ENCODE assay signal across 18 mouse cellular contexts in genomic region chr5:66351064-66351463, GRCm38 (mm10).
DNase-seq lines count a peak whose midpoint lies in the region; ATAC-seq and TF ChIP-seq lines count a peak whose summit lies in the region.
"Had no signal": no experiment of that assay in that cellular context is flagged by ENCODE, and none has a peak within 500 bp of the region (broad histone marks: within the 10 kb centered on the region; RNA-seq: fewer than 3 reads in every experiment).

No protein-coding gene starts in this region.

- no peak overlapping the region for H3K9ac ChIP-seq in kidney, postnatal 0 days (ENCODE audit: low read depth, low read length)
- no peak overlapping the region for H3K9ac ChIP-seq in kidney, embryonic 14.5 days (ENCODE audit: low read depth, low read length)
- H3K9ac ChIP-seq in limb, embryonic 13.5 days = no peak overlapping the region
- no peak overlapping the region for H3K9ac ChIP-seq in liver, postnatal 0 days (replicated peaks)
- H3K9ac ChIP-seq: hindbrain, embryonic 13.5 days; intestine, embryonic 15.5 days; neural tube, embryonic 12.5 days; stomach, embryonic 15.5 days had no signal

- no peak overlapping the region for H3K27ac ChIP-seq in kidney, postnatal 0 days
- H3K27ac ChIP-seq in kidney, embryonic 14.5 days (ENCODE audit: low read depth, low read length) = no peak overlapping the region
- no peak overlapping the region; the same call in 1 of the 2 replicates for H3K27ac ChIP-seq in limb, embryonic 13.5 days
- no peak overlapping the region for H3K27ac ChIP-seq in liver, postnatal 0 days (ENCODE audit: low read depth)
- H3K27ac ChIP-seq: hindbrain, embryonic 13.5 days; intestine, embryonic 15.5 days; layer of hippocampus, adult 2 months; left cerebral cortex, adult 2 months; neural tube, embryonic 12.5 days; stomach, embryonic 15.5 days had no signal

- 34% methylated on average over 12 of the region's 12 CpGs for WGBS in kidney, postnatal 0 days
- WGBS in kidney, embryonic 14.5 days = 35% methylated on average over 12 of the region's 12 CpGs
- 31% methylated on average over 12 of the region's 12 CpGs for WGBS in limb, embryonic 13.5 days
- 76% methylated on average over 12 of the region's 12 CpGs for WGBS in liver, postnatal 0 days (ENCODE audit: insufficient replicate concordance)

- intact Hi-C loops in heart, postnatal 25 days (cut with DNase I) = no loop called here

- no peak for TF ChIP-seq EP300 in liver, postnatal 0 days (IDR thresholded peaks at IDR 0.05; ENCODE audit: low read depth)

- no peaks in the 10 kb centered on the region for H3K27me3 ChIP-seq in kidney, postnatal 0 days (ENCODE audit: insufficient read depth, low read length)
- no peaks in the 10 kb centered on the region for H3K27me3 ChIP-seq in kidney, embryonic 14.5 days (ENCODE audit: control insufficient read depth, insufficient read depth, low read length)
- H3K27me3 ChIP-seq in limb, embryonic 13.5 days = no peaks in the 10 kb centered on the region
- no peaks in the 10 kb centered on the region for H3K27me3 ChIP-seq in liver, postnatal 0 days (ENCODE audit: insufficient read depth, low read length)
- H3K27me3 ChIP-seq: hindbrain, embryonic 13.5 days; intestine, embryonic 15.5 days; neural tube, embryonic 12.5 days; stomach, embryonic 15.5 days had no signal

- no peaks in the 10 kb centered on the region; the same call in 1 of the 2 replicates for H3K36me3 ChIP-seq in kidney, postnatal 0 days (ENCODE audit: insufficient read depth, low read length)
- H3K36me3 ChIP-seq in kidney, embryonic 14.5 days (ENCODE audit: control insufficient read depth, insufficient read depth, low read length) = no peaks in the 10 kb centered on the region
- H3K36me3 ChIP-seq in limb, embryonic 13.5 days = peaks cover 17% of the 10 kb centered on the region
- H3K36me3 ChIP-seq in liver, postnatal 0 days (replicated peaks; ENCODE audit: insufficient read depth, low read length) = 0 out of 2 replicates have a peak, but pooled peaks cover 2% of the 10 kb centered on the region
- H3K36me3 ChIP-seq: intestine, embryonic 15.5 days; neural tube, embryonic 12.5 days; stomach, embryonic 15.5 days had no signal

- H3K9me3 ChIP-seq in kidney, postnatal 0 days (replicated peaks; ENCODE audit: low read length) = no peaks in the 10 kb centered on the region
- H3K9me3 ChIP-seq in kidney, embryonic 14.5 days (ENCODE audit: control insufficient read depth, low read length) = no peaks in the 10 kb centered on the region
- H3K9me3 ChIP-seq in limb, embryonic 13.5 days = peaks cover 6% of the 10 kb centered on the region; the same call in 1 of the 2 replicates
- no peaks in the 10 kb centered on the region for H3K9me3 ChIP-seq in liver, postnatal 0 days (ENCODE audit: low read length)
- H3K9me3 ChIP-seq: hindbrain, embryonic 13.5 days; intestine, embryonic 15.5 days; stomach, embryonic 15.5 days had no signal

- ATAC-seq in kidney, postnatal 0 days (replicated peaks; ENCODE audit: low FRiP score, low read depth) = no peak
- no peak for ATAC-seq in kidney, embryonic 14.5 days (ENCODE audit: low FRiP score, low TSS enrichment)
- no peak for ATAC-seq in limb, embryonic 13.5 days (ENCODE audit: low FRiP score, low read depth)
- ATAC-seq in liver, postnatal 0 days = no peak
- ATAC-seq: intestine, embryonic 15.5 days had no signal

- peaks cover 16% of the 10 kb centered on the region; the same call in 1 of the 2 replicates for H3K4me1 ChIP-seq in kidney, postnatal 0 days (replicated peaks; ENCODE audit: insufficient read depth, low read length)
- H3K4me1 ChIP-seq in kidney, embryonic 14.5 days (ENCODE audit: control insufficient read depth, insufficient read depth, low read length) = 0 out of 2 replicates have a peak, but pooled peaks cover 12% of the 10 kb centered on the region
- H3K4me1 ChIP-seq in limb, embryonic 13.5 days = peaks cover 16% of the 10 kb centered on the region
- H3K4me1 ChIP-seq in liver, postnatal 0 days (ENCODE audit: insufficient read depth) = peaks cover 3% of the 10 kb centered on the region; the same call in 1 of the 2 replicates
- H3K4me1 ChIP-seq: intestine, embryonic 15.5 days; stomach, embryonic 15.5 days had no signal

- no peak overlapping the region for H3K4me3 ChIP-seq in kidney, postnatal 0 days (replicated peaks; ENCODE audit: low read depth, low read length)
- no peak overlapping the region for H3K4me3 ChIP-seq in kidney, embryonic 14.5 days (ENCODE audit: low read length)
- no peak overlapping the region for H3K4me3 ChIP-seq in limb, embryonic 13.5 days
- H3K4me3 ChIP-seq in liver, postnatal 0 days (ENCODE audit: low read depth, low read length) = no peak overlapping the region
- H3K4me3 ChIP-seq: hindbrain, embryonic 13.5 days; intestine, embryonic 15.5 days; layer of hippocampus, adult 2 months; left cerebral cortex, adult 2 months; neural tube, embryonic 12.5 days; stomach, embryonic 15.5 days had no signal

- H3K4me2 ChIP-seq in kidney, postnatal 0 days (ENCODE audit: low read length) = no peak overlapping the region
- H3K4me2 ChIP-seq in kidney, embryonic 14.5 days (replicated peaks; ENCODE audit: low read depth, low read length) = no peak overlapping the region; the same call in 1 of the 2 replicates
- H3K4me2 ChIP-seq in limb, embryonic 13.5 days (replicated peaks) = peak overlapping the region; percentile 35
- no peak overlapping the region for H3K4me2 ChIP-seq in liver, postnatal 0 days (ENCODE audit: low read depth, low read length)
- H3K4me2 ChIP-seq: hindbrain, embryonic 13.5 days; intestine, embryonic 15.5 days; neural tube, embryonic 12.5 days; stomach, embryonic 15.5 days had no signal

- TF ChIP-seq CTCF in kidney, postnatal 0 days (IDR thresholded peaks at IDR 0.05; ENCODE audit: low read depth) = no peak
- TF ChIP-seq CTCF in liver, postnatal 0 days (IDR thresholded peaks at IDR 0.05; ENCODE audit: low read depth) = no peak

- peak; percentile 31 to 32 for DNase-seq in heart, adult 18-20 months
- no peak for DNase-seq in heart, postnatal 25 days (ENCODE audit: low spot score)
- DNase-seq in kidney, postnatal 0 days (ENCODE audit: low spot score) = peak; percentile 75
- DNase-seq in heart, postnatal 4 days = peak; percentile 19
- DNase-seq in spleen, postnatal 4 days (ENCODE audit: low spot score in 2 of 2) = no peak
- DNase-seq in liver, postnatal 0 days = no peak
- DNase-seq: adrenal gland, postnatal 25 days; B cell, adult 2 months; liver; spleen, adult 18-20 months had no signal

Comparison
In these comparisons a context has a peak if more than half of its experiments do, and no peak if none do; other contexts are left out.
1. DNase-seq: peak in heart, adult 18-20 months (2 of 2), kidney, postnatal 0 days (single experiment) and heart, postnatal 4 days (single experiment); none in heart, postnatal 25 days (single experiment), spleen, postnatal 4 days (0 of 2) and liver, postnatal 0 days (single experiment).